Mouse (Mus musculus) skeletal muscle tissue, adult 2 months (tissue): ENCODE measurements around the gene Ddx58.

Source experiments
- DNase-seq: peaks from one replicate; pipeline ENCODE4 v3.0.0-alpha.2; 2012; ENCODE audit warnings: low read depth, low spot score

Gene Ddx58

GRCm38 (mm10) chr4:40182651-40183320 is 56.8 kb downstream of the Ddx58 start:
- DNase-seq: peak; percentile 14

DNA sequence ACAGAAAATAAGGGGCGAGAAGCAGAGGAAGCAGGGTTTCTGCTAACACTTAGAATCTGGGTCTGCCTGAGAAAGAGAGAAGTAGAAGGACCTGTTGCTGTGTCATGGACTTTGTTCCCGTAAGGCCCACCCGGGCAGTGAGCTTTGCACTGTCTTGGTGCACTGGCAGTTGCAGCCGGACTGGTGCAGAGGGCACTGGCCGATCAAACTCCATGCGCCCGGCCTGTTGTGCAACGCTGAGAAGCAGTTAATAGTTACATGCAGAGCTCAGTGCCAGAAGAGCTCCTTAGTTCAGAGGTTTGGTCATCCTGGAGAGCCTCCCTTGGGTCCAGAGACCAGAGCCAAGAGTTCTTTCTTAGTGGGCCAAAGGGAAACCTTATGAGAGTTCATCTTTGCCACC is 57.9 kb downstream of the Ddx58 start:
- DNase-seq: peak; percentile 4

GRCm38 (mm10) chr4:40180046-40180445 is 59.6 kb downstream of the Ddx58 start:
- DNase-seq: no peak

GRCm38 (mm10) chr4:40178584-40178983 is 61.0 kb downstream of the Ddx58 start:
- DNase-seq: no peak

- DNase-seq: no peak
Observed at GRCm38 (mm10) chr4:40174321-40174720, 65.3 kb downstream of the Ddx58 start.

- no peak for DNase-seq
Observed at GRCm38 (mm10) chr4:40172336-40172735, 67.3 kb downstream of the Ddx58 start.

DNA sequence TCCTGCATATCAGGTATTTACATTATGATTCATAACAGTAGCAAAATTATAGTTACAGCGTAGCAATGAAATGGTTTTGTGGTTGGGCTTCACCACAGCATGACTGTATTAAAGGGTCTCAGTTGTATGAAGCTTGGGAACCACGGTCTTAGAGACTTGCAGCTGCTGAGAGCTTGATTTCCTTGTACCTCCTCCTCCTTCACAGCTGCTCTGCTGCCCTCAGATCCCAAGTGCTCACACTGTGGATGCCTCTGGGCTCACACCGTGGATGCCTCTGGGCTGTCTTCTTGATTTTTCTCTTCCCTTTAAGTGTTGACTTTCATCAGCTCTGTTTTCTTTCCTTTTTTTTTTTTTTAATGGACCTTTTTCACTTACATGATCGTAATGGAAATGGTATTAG is 68.2 kb downstream of the Ddx58 start:
- DNase-seq: no peak

DNA sequence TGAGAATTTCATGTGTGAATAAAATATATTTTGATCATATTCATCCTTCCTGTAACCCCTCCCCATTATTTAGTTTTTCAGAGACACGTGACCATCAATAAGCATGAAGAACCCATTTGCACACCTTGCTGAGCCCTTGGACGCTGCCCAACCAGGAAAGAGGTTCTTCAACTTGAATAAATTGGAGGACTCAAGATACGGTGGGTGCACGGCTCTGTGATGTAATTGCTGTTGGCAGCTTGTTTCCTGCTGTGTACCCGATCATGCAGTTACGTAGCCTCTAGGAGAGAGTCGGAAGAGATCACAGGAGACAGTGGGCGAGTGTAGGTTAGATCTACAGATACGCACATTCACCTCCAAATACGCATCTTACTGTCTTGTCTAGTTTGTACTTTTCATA is 76.0 kb downstream of the Ddx58 start:
- DNase-seq: no peak

DNA sequence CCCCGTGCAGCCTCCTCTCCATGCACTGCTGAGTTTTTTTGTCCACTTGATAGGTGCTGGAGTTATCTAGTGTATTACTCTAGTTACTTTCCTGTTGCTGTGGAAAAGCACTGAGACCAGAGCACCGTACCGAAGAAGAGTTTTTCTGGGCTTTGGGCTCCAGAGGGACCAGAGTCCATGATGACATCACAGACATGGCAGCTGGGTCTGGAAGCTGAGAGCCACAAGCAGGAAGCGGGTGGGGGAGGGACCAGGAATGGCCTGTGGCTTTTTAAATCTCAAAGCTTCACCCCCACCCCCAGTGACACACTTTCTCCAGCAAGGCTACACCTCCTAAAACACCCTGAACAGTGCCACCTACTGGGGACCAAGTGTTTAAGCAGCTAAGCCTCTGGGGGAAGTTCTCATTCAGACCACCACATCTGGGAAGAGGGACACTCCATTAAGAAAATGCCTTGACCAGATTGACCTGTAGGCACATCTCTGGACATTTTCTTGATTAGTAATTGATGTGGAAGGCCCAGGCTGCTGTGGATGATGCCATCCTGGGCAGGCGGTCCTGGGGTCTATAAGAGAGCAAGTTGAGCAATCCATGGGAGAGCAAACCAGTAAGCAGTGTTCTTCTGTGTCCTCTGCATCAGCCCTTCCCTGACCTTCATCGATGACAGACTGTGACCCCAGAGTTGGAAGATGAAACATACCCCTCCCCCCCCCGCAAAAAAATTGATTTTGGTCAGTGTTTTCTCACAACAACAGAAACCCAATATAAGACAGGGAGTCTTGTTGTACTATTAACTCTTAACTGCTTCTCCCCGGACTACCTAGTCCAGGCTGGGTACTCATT is 78.8 kb downstream of the Ddx58 start:
- DNase-seq: no peak

- no peak for DNase-seq
Observed at GRCm38 (mm10) chr4:40158224-40158540, 81.4 kb downstream of the Ddx58 start.

- no peak for DNase-seq
Observed at GRCm38 (mm10) chr4:40157500-40158223, 82.0 kb downstream of the Ddx58 start.

GRCm38 (mm10) chr4:40156582-40157499 is 82.8 kb downstream of the Ddx58 start:
- DNase-seq: no peak

GRCm38 (mm10) chr4:40156153-40156552 is 83.5 kb downstream of the Ddx58 start:
- peak; percentile 56 for DNase-seq

DNA sequence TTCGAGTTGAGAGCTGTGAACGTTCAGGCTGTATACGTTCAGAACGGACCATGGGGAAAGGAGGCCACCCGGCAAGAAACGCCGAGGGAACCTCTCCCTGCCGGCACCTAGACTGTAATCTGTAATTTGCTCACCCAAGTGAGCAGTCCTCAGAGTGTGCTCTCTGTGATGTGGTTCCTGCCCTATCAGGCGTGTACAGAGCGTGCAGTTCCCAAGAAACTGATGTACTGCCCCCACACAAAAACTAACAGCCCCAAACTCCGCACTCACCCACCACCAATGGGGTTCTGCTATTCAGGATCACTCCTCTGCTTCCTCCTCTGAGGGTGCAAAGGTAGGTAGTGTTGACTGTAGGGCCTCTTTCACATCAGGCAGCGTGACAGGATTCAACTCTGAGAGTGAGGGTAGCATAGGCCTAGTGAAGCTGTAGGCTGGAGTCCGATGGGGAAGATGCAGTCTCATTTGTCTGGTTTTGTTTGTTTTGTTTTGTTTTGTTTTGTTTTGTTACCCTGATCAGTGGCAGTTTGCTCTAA is 84.1 kb downstream of the Ddx58 start:
- no peak for DNase-seq

DNA sequence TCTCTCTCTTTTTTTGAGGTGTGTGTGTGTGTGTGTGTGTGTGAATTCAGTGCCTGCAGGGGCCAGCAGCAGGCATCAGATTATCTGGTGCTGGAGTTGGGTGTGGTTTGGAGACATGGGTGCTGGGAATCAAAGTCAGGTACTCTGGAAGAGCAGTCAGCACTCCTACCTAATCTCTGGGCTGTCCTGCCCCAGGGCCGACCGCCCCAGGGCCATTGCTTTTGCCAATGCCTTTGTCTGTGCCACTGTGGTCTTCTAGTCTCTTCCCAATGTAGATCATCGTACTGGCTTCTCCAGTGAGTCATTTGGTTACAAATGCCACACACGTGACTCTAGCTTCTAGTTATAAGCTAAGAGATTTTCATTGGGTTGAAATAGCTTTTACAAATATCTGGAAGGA is 84.9 kb downstream of the Ddx58 start:
- no peak for DNase-seq
